Mouse (Mus musculus): Measurements from ENCODE around the gene Serp2. TPM values are rescaled to one million over a fixed set of nuclear protein-coding genes. Genes with fewer than 3 reads are reported as not detected.

Serp2 gene
- polyA plus RNA-seq, 1 experiment from 2014 or later = 21.6 TPM

- Histone ChIP-seq H3K27me3 (replicated peaks; ENCODE audit: low read depth, poor library complexity, severe bottlenecking) (no peaks in the 10 kb centered on the region), H3K4me3 (no peak overlapping the region), H3K27ac (replicated peaks) (no peak overlapping the region), H3K36me3 (replicated peaks) (no peaks in the 10 kb centered on the region), H3K4me1 (peaks cover 3% of the 10 kb centered on the region; the same call in 1 of the 2 replicates), H3K9me3 (no peaks in the 10 kb centered on the region)
- no peak for DNase-seq (ENCODE audit: low spot score)
- 91% methylated on average over 6 of the region's 6 CpGs for WGBS
These were observed 35.4 kb upstream of the Serp2 start for GRCm38 (mm10) chr14:76592090-76592489.

- Histone ChIP-seq H3K36me3 (replicated peaks) (no peaks in the 10 kb centered on the region), H3K4me1 (peaks cover 3% of the 10 kb centered on the region; the same call in 1 of the 2 replicates), H3K4me3 (no peak overlapping the region), H3K9me3 (no peaks in the 10 kb centered on the region), H3K27ac (replicated peaks) (no peak overlapping the region), H3K27me3 (replicated peaks; ENCODE audit: low read depth, poor library complexity, severe bottlenecking) (no peaks in the 10 kb centered on the region)
- no peak for DNase-seq (ENCODE audit: low spot score)
- 88% methylated on average over 7 of the region's 7 CpGs for WGBS
These were observed 33.4 kb upstream of the Serp2 start for GRCm38 (mm10) chr14:76590134-76590533.

- no peaks in the 10 kb centered on the region for H3K9me3 ChIP-seq
- H3K36me3 ChIP-seq (replicated peaks) = no peaks in the 10 kb centered on the region
- H3K27me3 ChIP-seq (replicated peaks; ENCODE audit: low read depth, poor library complexity, severe bottlenecking) = no peaks in the 10 kb centered on the region
- no peak for DNase-seq (ENCODE audit: low spot score)
- no peak overlapping the region for H3K27ac ChIP-seq (replicated peaks)
- 79% methylated on average over 1 of the region's 1 CpGs for WGBS
- H3K4me1 ChIP-seq = peaks cover 3% of the 10 kb centered on the region; the same call in 1 of the 2 replicates
- no peak overlapping the region for H3K4me3 ChIP-seq
These were observed 33.0 kb upstream of the Serp2 start for GRCm38 (mm10) chr14:76589671-76590070.

DNA sequence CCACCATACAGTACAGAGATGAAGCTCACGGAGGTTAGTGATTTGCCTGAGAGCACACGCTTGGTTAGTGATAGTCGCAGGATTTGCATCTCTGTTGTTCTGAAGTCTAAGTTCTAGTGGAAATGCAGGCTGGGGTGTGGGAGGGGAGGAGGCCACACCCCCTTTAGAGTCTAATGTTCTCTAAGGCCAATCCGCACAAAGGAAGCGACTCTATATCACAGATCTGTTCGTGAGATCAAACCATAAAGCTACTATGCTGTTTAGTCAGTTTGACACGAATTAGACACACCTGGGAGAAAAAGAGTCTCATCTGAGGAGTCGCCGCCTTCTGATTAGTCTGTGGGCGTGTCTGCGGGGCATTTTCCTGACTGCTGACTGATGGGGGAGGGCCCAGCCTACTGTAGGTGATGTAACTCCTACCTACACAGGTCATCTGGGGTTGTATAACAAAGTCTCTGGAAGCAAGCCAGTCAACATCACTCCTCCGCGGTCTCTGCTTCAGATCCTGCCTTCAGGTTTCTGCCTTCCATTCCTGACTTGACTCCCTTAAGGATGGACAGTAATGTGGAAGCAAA, 29.2 kb upstream of the Serp2 start:
- H3K36me3 ChIP-seq (replicated peaks) = no peaks in the 10 kb centered on the region
- no peak for DNase-seq (ENCODE audit: low spot score)

GRCm38 (mm10) chr14:76583985-76584384, 27.3 kb upstream of the Serp2 start:
- WGBS = 84% methylated on average over 7 of the region's 7 CpGs
- DNase-seq (ENCODE audit: low spot score) = no peak
- no peaks in the 10 kb centered on the region for H3K27me3 ChIP-seq (replicated peaks; ENCODE audit: low read depth, poor library complexity, severe bottlenecking)
- no peak overlapping the region for H3K27ac ChIP-seq (replicated peaks)
- no peaks in the 10 kb centered on the region for H3K36me3 ChIP-seq (replicated peaks)
- no peak overlapping the region for H3K4me3 ChIP-seq
- no peaks in the 10 kb centered on the region for H3K9me3 ChIP-seq
- no peaks in the 10 kb centered on the region for H3K4me1 ChIP-seq

More for the DNA sequence above, 29.2 kb upstream of the Serp2 start:
- Histone ChIP-seq H3K27me3 (replicated peaks; ENCODE audit: low read depth, poor library complexity, severe bottlenecking) (no peaks in the 10 kb centered on the region), H3K4me3 (no peak overlapping the region), H3K4me1 (no peaks in the 10 kb centered on the region), H3K27ac (replicated peaks) (no peak overlapping the region), H3K9me3 (no peaks in the 10 kb centered on the region)
- WGBS = 44% methylated on average over 13 of the region's 13 CpGs

DNA sequence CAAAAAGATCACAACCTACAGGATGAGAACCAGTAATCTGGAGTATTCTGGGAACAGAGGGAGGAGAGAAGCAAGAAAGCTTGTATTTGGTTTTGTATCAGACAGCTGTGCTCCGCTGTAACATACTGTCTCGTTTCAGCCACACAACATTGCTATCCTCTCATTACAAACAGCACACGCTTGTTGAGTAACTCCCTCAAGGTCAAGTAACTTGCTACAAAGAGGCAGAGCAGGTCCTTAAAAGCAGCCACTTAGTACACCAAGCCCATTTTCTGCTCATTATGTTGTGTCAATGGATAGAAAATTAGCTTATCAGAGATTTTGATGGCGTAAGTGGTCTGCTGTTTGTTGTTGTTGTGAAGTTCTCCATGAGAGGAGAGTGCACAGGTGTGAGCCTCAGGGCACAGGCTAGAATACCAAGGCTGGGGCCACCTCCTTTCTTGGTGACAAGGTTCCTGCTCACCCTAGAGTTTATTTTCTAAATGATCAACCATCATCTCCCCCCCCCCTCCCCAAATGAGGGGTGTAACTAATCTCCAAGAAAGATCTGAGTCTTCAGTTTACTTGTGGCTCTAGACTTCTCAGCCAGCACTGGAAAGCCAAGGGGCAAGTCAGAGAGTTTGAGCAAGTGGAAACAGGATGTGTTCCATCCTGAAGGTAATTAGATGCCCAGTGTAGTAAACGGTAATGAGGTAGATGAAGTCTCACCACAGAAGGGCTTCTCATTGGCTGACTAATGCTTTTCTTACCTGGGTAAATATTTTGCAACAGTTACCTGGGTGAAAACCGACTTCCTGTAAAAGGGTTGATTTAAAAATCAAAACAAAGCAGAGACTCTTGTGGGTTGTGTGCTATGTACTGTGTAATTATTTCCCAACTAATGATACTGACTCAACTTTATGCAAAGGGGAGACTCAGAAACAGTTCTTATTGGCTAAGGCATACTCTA, 25.6 kb upstream of the Serp2 start:
- no peak overlapping the region for H3K4me3 ChIP-seq
- WGBS = 69% methylated on average over 6 of the region's 6 CpGs
- H3K4me1 ChIP-seq = no peaks in the 10 kb centered on the region
- H3K9me3 ChIP-seq = no peaks in the 10 kb centered on the region
- DNase-seq (ENCODE audit: low spot score) = no peak
- no peaks in the 10 kb centered on the region for H3K27me3 ChIP-seq (replicated peaks; ENCODE audit: low read depth, poor library complexity, severe bottlenecking)
- H3K36me3 ChIP-seq (replicated peaks) = no peaks in the 10 kb centered on the region
- no peak overlapping the region for H3K27ac ChIP-seq (replicated peaks)

GRCm38 (mm10) chr14:76579660-76580061, 23.0 kb upstream of the Serp2 start:
- H3K9me3 ChIP-seq = no peaks in the 10 kb centered on the region
- H3K4me3 ChIP-seq = no peak overlapping the region
- H3K4me1 ChIP-seq = no peaks in the 10 kb centered on the region
- no peaks in the 10 kb centered on the region for H3K36me3 ChIP-seq (replicated peaks)
- H3K27me3 ChIP-seq (replicated peaks; ENCODE audit: low read depth, poor library complexity, severe bottlenecking) = no peaks in the 10 kb centered on the region
- DNase-seq (ENCODE audit: low spot score) = no peak
- H3K27ac ChIP-seq (replicated peaks) = no peak overlapping the region
- WGBS = 86% methylated on average over 2 of the region's 2 CpGs

GRCm38 (mm10) chr14:76577840-76578239, 21.2 kb upstream of the Serp2 start:
- H3K36me3 ChIP-seq (replicated peaks) = no peaks in the 10 kb centered on the region

GRCm38 (mm10) chr14:76570292-76570691, 13.6 kb upstream of the Serp2 start:
- Histone ChIP-seq H3K36me3 (replicated peaks) (no peaks in the 10 kb centered on the region), H3K27me3 (replicated peaks; ENCODE audit: low read depth, poor library complexity, severe bottlenecking) (no peaks in the 10 kb centered on the region), H3K4me3 (no peak overlapping the region), H3K9me3 (no peaks in the 10 kb centered on the region), H3K27ac (replicated peaks) (0 out of 2 replicates have a peak overlapping the region, but pooled peaks have one; percentile 54), H3K4me1 (peaks cover 36% of the 10 kb centered on the region)
- 86% methylated on average over 7 of the region's 7 CpGs for WGBS
- DNase-seq (ENCODE audit: low spot score) = no peak

More at GRCm38 (mm10) chr14:76577840-76578239, 21.2 kb upstream of the Serp2 start:
- 81% methylated on average over 2 of the region's 2 CpGs for WGBS
- Histone ChIP-seq H3K4me3 (no peak overlapping the region), H3K27me3 (replicated peaks; ENCODE audit: low read depth, poor library complexity, severe bottlenecking) (no peaks in the 10 kb centered on the region), H3K4me1 (no peaks in the 10 kb centered on the region), H3K9me3 (no peaks in the 10 kb centered on the region), H3K27ac (replicated peaks) (no peak overlapping the region)
- DNase-seq (ENCODE audit: low spot score) = no peak

DNA sequence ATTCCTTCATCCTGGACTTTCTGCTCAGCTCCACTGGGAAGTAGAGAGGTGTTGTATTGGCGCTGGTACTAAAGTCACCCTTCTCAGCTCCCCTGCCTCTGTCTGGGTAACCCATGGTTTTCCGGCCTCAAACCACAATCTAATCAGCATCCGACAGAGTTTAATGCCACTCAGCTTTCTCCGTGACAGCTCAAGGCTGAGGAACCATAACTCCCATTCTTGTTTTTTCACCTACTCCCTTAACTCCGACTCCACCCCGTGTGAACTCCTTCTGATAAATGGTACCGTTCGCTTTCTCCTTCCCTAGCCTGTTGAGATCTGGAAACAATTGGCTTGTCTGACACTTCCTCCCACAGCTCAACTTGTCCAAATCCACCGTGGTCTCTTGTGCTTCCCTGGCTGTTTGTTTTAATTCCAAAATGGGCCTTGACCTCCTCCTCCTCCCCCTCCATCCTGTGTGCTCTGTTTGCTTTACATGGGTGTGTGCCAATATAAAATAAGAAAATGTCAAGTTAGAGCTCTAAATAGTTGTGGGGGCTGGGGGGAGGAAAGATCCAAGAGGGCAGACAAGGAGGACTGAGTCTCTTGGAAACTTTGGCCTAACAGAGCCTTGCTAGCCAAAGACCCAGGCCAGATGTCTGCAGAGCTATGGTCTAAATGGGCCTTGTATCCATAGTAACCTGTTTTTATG, 12.7 kb upstream of the Serp2 start:
- no peak overlapping the region for H3K4me3 ChIP-seq
- no peaks in the 10 kb centered on the region for H3K27me3 ChIP-seq (replicated peaks; ENCODE audit: low read depth, poor library complexity, severe bottlenecking)
- H3K27ac ChIP-seq (replicated peaks) = peak overlapping the region; percentile 65
- no peaks in the 10 kb centered on the region for H3K36me3 ChIP-seq (replicated peaks)
- no peaks in the 10 kb centered on the region for H3K9me3 ChIP-seq
- WGBS = 46% methylated on average over 9 of the region's 9 CpGs
- H3K4me1 ChIP-seq = peaks cover 36% of the 10 kb centered on the region
- peak; percentile 65 for DNase-seq (ENCODE audit: low spot score)

- H3K27ac ChIP-seq (replicated peaks) = peak overlapping the region; percentile 65
- no peaks in the 10 kb centered on the region for H3K36me3 ChIP-seq (replicated peaks)
- DNase-seq (ENCODE audit: low spot score) = no peak
- H3K27me3 ChIP-seq (replicated peaks; ENCODE audit: low read depth, poor library complexity, severe bottlenecking) = no peaks in the 10 kb centered on the region
- H3K4me3 ChIP-seq = no peak overlapping the region
- 75% methylated on average over 9 of the region's 9 CpGs for WGBS
- H3K9me3 ChIP-seq = no peaks in the 10 kb centered on the region
- peaks cover 36% of the 10 kb centered on the region for H3K4me1 ChIP-seq
These were observed 11.9 kb upstream of the Serp2 start for GRCm38 (mm10) chr14:76568548-76568947.

DNA sequence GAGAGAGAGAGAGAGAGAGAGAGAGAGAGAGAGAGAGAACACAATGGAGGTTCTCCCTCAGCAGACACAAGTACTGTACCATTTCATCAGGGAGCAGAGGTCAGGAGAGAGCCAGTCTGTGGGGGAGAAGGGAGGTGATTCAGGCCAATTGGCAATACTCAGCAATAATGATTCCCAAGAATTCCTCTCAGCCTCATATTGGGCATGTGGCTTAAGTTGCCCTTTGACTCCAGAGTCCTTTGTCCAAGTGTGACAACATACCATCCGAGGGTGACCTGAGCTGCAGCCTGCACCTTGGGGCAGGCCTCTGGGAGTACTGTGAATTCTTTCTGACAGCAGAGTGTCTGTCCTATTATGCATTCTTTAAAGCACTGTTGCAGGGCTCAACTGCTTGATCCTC, 10.6 kb upstream of the Serp2 start:
- H3K4me3 ChIP-seq = no peak overlapping the region
- H3K36me3 ChIP-seq (replicated peaks) = no peaks in the 10 kb centered on the region
- H3K27ac ChIP-seq (replicated peaks) = no peak overlapping the region
- H3K4me1 ChIP-seq = peaks cover 36% of the 10 kb centered on the region
- DNase-seq (ENCODE audit: low spot score) = no peak
- no peaks in the 10 kb centered on the region for H3K9me3 ChIP-seq
- WGBS = 40% methylated on average over 1 of the region's 1 CpGs
- no peaks in the 10 kb centered on the region for H3K27me3 ChIP-seq (replicated peaks; ENCODE audit: low read depth, poor library complexity, severe bottlenecking)
